Mouse (Mus musculus): ENCODE data around the gene Olfr328. TPM values are rescaled to one million over a fixed set of nuclear protein-coding genes. Genes with fewer than 3 reads are reported as not detected.
"Not testable (repeated sequence)": the region's sequence is repeated elsewhere in the genome, so short reads cannot be mapped to it uniquely, and the experiment has no call there.

Olfr328 gene
- polyA plus RNA-seq, 1 experiment from 2014 or later = 0.07 TPM

GRCm38 (mm10) chr11:58570405-58570804, 15.0 kb upstream of the Olfr328 start, which contains the start of gene Olfr224:
Olfr224 (minus strand) TSS chr11:58570553.
- H3K27me3 ChIP-seq (replicated peaks) = no peaks in the 10 kb centered on the region
- H3K36me3 ChIP-seq = no peaks in the 10 kb centered on the region

GRCm38 (mm10) chr11:58546322-58546721, 9.1 kb downstream of the Olfr328 start, which contains the start of gene Olfr329-ps:
Olfr329-ps (minus strand) TSS chr11:58546422.
- Histone ChIP-seq H3K36me3 (no peaks in the 10 kb centered on the region), H3K9me3 (no peaks in the 10 kb centered on the region; the same call in 1 of the 2 replicates), H3K27ac (replicated peaks) (no peak within 1 kb of the TSS), H3K4me3 (no peak within 1 kb of the TSS), H3K9ac (no peak within 1 kb of the TSS), H3K4me1 (no peaks in the 10 kb centered on the region), H3K4me2 (no peak within 1 kb of the TSS), H3K27me3 (replicated peaks) (no peaks in the 10 kb centered on the region)
- ATAC-seq (ENCODE audit: extremely low read depth, insufficient number of reproducible peaks, low FRiP score, low TSS enrichment) = no peak
- 68% methylated on average over 5 of the region's 5 CpGs for WGBS

More at GRCm38 (mm10) chr11:58570405-58570804, 15.0 kb upstream of the Olfr328 start, which contains the start of gene Olfr224:
- Histone ChIP-seq H3K27ac (replicated peaks) (no peak within 1 kb of the TSS), H3K9ac (no peak within 1 kb of the TSS), H3K4me2 (no peak within 1 kb of the TSS), H3K4me3 (no peak within 1 kb of the TSS), H3K9me3 (no peaks in the 10 kb centered on the region), H3K4me1 (no peaks in the 10 kb centered on the region)
- ATAC-seq (ENCODE audit: extremely low read depth, insufficient number of reproducible peaks, low FRiP score, low TSS enrichment) = no peak
- 54% methylated on average over 5 of the region's 5 CpGs for WGBS

- not testable (repeated sequence) for H3K4me1 ChIP-seq; H3K36me3 ChIP-seq; ATAC-seq (ENCODE audit: extremely low read depth, insufficient number of reproducible peaks, low FRiP score, low TSS enrichment); H3K9ac ChIP-seq; H3K4me2 ChIP-seq; H3K9me3 ChIP-seq; H3K27ac ChIP-seq (replicated peaks); H3K4me3 ChIP-seq; H3K27me3 ChIP-seq (replicated peaks)
Measured at GRCm38 (mm10) chr11:58534736-58535135, 20.7 kb downstream of the Olfr328 start, which contains the start of gene Olfr330. Olfr330 (minus strand) TSS chr11:58534836.

GRCm38 (mm10) chr11:58519756-58520155, 35.7 kb downstream of the Olfr328 start:
- not testable (repeated sequence) for ATAC-seq (ENCODE audit: extremely low read depth, insufficient number of reproducible peaks, low FRiP score, low TSS enrichment); H3K4me3 ChIP-seq; H3K9me3 ChIP-seq; H3K4me1 ChIP-seq; H3K4me2 ChIP-seq; H3K9ac ChIP-seq; H3K36me3 ChIP-seq; H3K27me3 ChIP-seq (replicated peaks); H3K27ac ChIP-seq (replicated peaks)
- 84% methylated on average over 7 of the region's 9 CpGs for WGBS

GRCm38 (mm10) chr11:58518916-58519315, 36.5 kb downstream of the Olfr328 start:
- ATAC-seq (ENCODE audit: extremely low read depth, insufficient number of reproducible peaks, low FRiP score, low TSS enrichment); H3K9ac ChIP-seq; H3K9me3 ChIP-seq; H3K27ac ChIP-seq (replicated peaks); H3K27me3 ChIP-seq (replicated peaks); H3K4me1 ChIP-seq; H3K4me3 ChIP-seq; H3K36me3 ChIP-seq; H3K4me2 ChIP-seq: not testable (repeated sequence)
- 83% methylated on average over 17 of the region's 18 CpGs for WGBS

- not testable (repeated sequence) for H3K36me3 ChIP-seq; H3K9ac ChIP-seq; H3K4me2 ChIP-seq; H3K9me3 ChIP-seq; H3K27ac ChIP-seq (replicated peaks); H3K4me3 ChIP-seq; H3K4me1 ChIP-seq; ATAC-seq (ENCODE audit: extremely low read depth, insufficient number of reproducible peaks, low FRiP score, low TSS enrichment); H3K27me3 ChIP-seq (replicated peaks)
- 77% methylated on average over 19 of the region's 19 CpGs for WGBS
Measured at GRCm38 (mm10) chr11:58509058-58509457, 46.4 kb downstream of the Olfr328 start.

GRCm38 (mm10) chr11:58502472-58502871, 53.0 kb downstream of the Olfr328 start, which contains the start of gene Olfr331:
Olfr331 (minus strand) TSS chr11:58502572.
- H3K9ac ChIP-seq; H3K4me1 ChIP-seq; H3K9me3 ChIP-seq; ATAC-seq (ENCODE audit: extremely low read depth, insufficient number of reproducible peaks, low FRiP score, low TSS enrichment); H3K27me3 ChIP-seq (replicated peaks); H3K36me3 ChIP-seq; H3K4me2 ChIP-seq; H3K27ac ChIP-seq (replicated peaks); H3K4me3 ChIP-seq: not testable (repeated sequence)

Other genes starting within 250 kb of the Olfr328 start
- 12.4 and 15.5 TPM in 2 replicates for gene Zfp692, start 248.6 kb downstream of the Olfr328 start, polyA plus RNA-seq (2015; fragmentation: Nextera tagmentation; extraction: Ambion mirVana)
- gene Zfp672, start 225.3 kb downstream of the Olfr328 start, polyA plus RNA-seq (2015; fragmentation: Nextera tagmentation; extraction: Ambion mirVana) = 27.7 and 28.6 TPM in 2 replicates
- 24.0 and 25.3 TPM in 2 replicates for gene Sh3bp5l, start 224.9 kb downstream of the Olfr328 start, polyA plus RNA-seq (2015; fragmentation: Nextera tagmentation; extraction: Ambion mirVana)
- gene Lypd8, start 176.6 kb downstream of the Olfr328 start, polyA plus RNA-seq (2015; fragmentation: Nextera tagmentation; extraction: Ambion mirVana) = not detected in 2 replicates
- not detected in 2 replicates for gene 1810065E05Rik, start 134.5 kb downstream of the Olfr328 start, polyA plus RNA-seq (2015; fragmentation: Nextera tagmentation; extraction: Ambion mirVana)
- gene Gm12253, start 123.1 kb downstream of the Olfr328 start, polyA plus RNA-seq (2015; fragmentation: Nextera tagmentation; extraction: Ambion mirVana) = not detected in 2 replicates
- gene Lypd9, start 102.7 kb downstream of the Olfr328 start, polyA plus RNA-seq (2015; fragmentation: Nextera tagmentation; extraction: Ambion mirVana) = not detected in 2 replicates
- not detected in 2 replicates for gene Olfr30, start 93.4 kb downstream of the Olfr328 start, polyA plus RNA-seq (2015; fragmentation: Nextera tagmentation; extraction: Ambion mirVana)
- not detected in 2 replicates for gene Olfr332, start 63.1 kb downstream of the Olfr328 start, polyA plus RNA-seq (2015; fragmentation: Nextera tagmentation; extraction: Ambion mirVana)
- not detected in 2 replicates for gene Olfr331, start 53.1 kb downstream of the Olfr328 start, polyA plus RNA-seq (2015; fragmentation: Nextera tagmentation; extraction: Ambion mirVana)
- not detected in 2 replicates for gene Olfr330, start 20.8 kb downstream of the Olfr328 start, polyA plus RNA-seq (2015; fragmentation: Nextera tagmentation; extraction: Ambion mirVana)
- gene Olfr329-ps, start 9.2 kb downstream of the Olfr328 start, polyA plus RNA-seq (2015; fragmentation: Nextera tagmentation; extraction: Ambion mirVana) = not detected in 2 replicates
- not detected in 2 replicates for gene Olfr224, start 14.9 kb upstream of the Olfr328 start, polyA plus RNA-seq (2015; fragmentation: Nextera tagmentation; extraction: Ambion mirVana)
- gene Olfr325, start 22.1 kb upstream of the Olfr328 start, polyA plus RNA-seq (2015; fragmentation: Nextera tagmentation; extraction: Ambion mirVana) = not detected in 2 replicates
- not detected in 2 replicates for gene Olfr324, start 39.5 kb upstream of the Olfr328 start, polyA plus RNA-seq (2015; fragmentation: Nextera tagmentation; extraction: Ambion mirVana)
- gene 2210407C18Rik, start 60.4 kb upstream of the Olfr328 start, polyA plus RNA-seq (2015; fragmentation: Nextera tagmentation; extraction: Ambion mirVana) = not detected in 2 replicates
- gene Olfr323, start 74.9 kb upstream of the Olfr328 start, polyA plus RNA-seq (2015; fragmentation: Nextera tagmentation; extraction: Ambion mirVana) = not detected in 2 replicates
- 0.68 and 0.96 TPM in 2 replicates for gene Trim58, start 84.8 kb upstream of the Olfr328 start, polyA plus RNA-seq (2015; fragmentation: Nextera tagmentation; extraction: Ambion mirVana)
- gene Olfr322, start 103.1 kb upstream of the Olfr328 start, polyA plus RNA-seq (2015; fragmentation: Nextera tagmentation; extraction: Ambion mirVana) = not detected in 2 replicates
- gene Olfr320, start 125.5 kb upstream of the Olfr328 start, polyA plus RNA-seq (2015; fragmentation: Nextera tagmentation; extraction: Ambion mirVana) = not detected in 2 replicates
- not detected in 2 replicates for gene Olfr319, start 143.5 kb upstream of the Olfr328 start, polyA plus RNA-seq (2015; fragmentation: Nextera tagmentation; extraction: Ambion mirVana)
- gene Olfr318, start 168.4 kb upstream of the Olfr328 start, polyA plus RNA-seq (2015; fragmentation: Nextera tagmentation; extraction: Ambion mirVana) = not detected in 2 replicates
- gene Olfr317, start 183.6 kb upstream of the Olfr328 start, polyA plus RNA-seq (2015; fragmentation: Nextera tagmentation; extraction: Ambion mirVana) = not detected in 2 replicates
- not detected in 2 replicates for gene Olfr316, start 197.1 kb upstream of the Olfr328 start, polyA plus RNA-seq (2015; fragmentation: Nextera tagmentation; extraction: Ambion mirVana)
- not detected in 2 replicates for gene Olfr315, start 217.6 kb upstream of the Olfr328 start, polyA plus RNA-seq (2015; fragmentation: Nextera tagmentation; extraction: Ambion mirVana)
- 0.08 TPM in 1 of 2 replicates, not detected in the other for gene Olfr314, start 227.3 kb upstream of the Olfr328 start, polyA plus RNA-seq (2015; fragmentation: Nextera tagmentation; extraction: Ambion mirVana)
- gene Fam183b, start 246.3 kb upstream of the Olfr328 start, polyA plus RNA-seq (2015; fragmentation: Nextera tagmentation; extraction: Ambion mirVana) = 0.47 and 0.66 TPM in 2 replicates

Measured in heart, embryonic 13.5 days (tissue).